Mouse (Mus musculus): ENCODE measurements around the gene Lgmn. TPM values are rescaled to one million over a fixed set of nuclear protein-coding genes. Genes with fewer than 3 reads are reported as not detected.

Lgmn gene
- total and polyA plus RNA-seq, 3 experiments: 2.2 to 8.0 TPM; not detected in 1

DNA sequence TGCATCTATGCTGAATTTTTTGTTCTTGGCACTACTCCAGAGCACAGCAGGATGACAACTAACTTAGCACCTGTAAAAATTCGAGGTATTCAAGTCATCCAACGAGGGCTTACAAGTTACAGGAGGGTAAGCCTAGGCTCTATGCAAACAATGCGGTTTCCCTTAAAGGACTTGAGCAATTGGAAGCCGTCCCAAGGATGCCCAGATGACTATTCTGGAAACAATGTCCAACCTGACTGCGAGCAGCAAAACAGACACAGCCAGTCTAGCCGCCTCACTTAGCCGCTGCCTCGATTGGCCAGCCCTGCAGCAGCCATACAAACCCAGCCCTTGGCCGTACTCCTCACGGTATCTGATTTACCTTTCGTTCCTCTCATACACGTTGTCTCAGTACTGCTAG is 7.4 kb downstream of the Lgmn start:
- Histone ChIP-seq H3K27ac (ENCODE audit: control insufficient read depth, low read depth, low read length) (no peak overlapping the region), H3K4me1 (ENCODE audit: control insufficient read depth in 1 of 2, insufficient read depth in 2 of 2, low read length in 2 of 2) (peaks cover 4 to 21% of the 10 kb centered on the region in 2 experiments; a peak in 3 of 4 replicates), H3K79me2 (ENCODE audit: control insufficient read depth, insufficient read depth, low read length, poor library complexity) (no peaks in the 10 kb centered on the region), H3K9me3 (replicated peaks; ENCODE audit: insufficient read depth, low read length) (no peaks in the 10 kb centered on the region), H3K36me3 (ENCODE audit: control insufficient read depth in 1 of 2, insufficient read depth in 2 of 2, low read length in 2 of 2) (peaks cover 0 to 10% of the 10 kb centered on the region in 2 experiments; a peak in 2 of 4 replicates), H3K27me3 (ENCODE audit: control insufficient read depth in 1 of 2, insufficient read depth in 2 of 2, low read length in 2 of 2) (no peaks in the 10 kb centered on the region), H3K4me3 (ENCODE audit: control insufficient read depth in 1 of 2, insufficient read depth in 1 of 2, low read depth in 2 of 2, low read length in 2 of 2) (no peak overlapping the region), H3K9ac (ENCODE audit: control insufficient read depth, low read depth, low read length, poor library complexity, severe bottlenecking) (no peak overlapping the region)
- DNase-seq (ENCODE audit: low read depth, low spot score): no peak
- TF ChIP-seq CHD2 (IDR thresholded peaks at IDR 0.05; ENCODE audit: low read length) (no peak), MYC (IDR thresholded peaks at IDR 0.05; ENCODE audit: low read depth, low read length) (no peak), ETS1 (IDR thresholded peaks at IDR 0.05; ENCODE audit: low read depth, low read length) (no peak)

DNA sequence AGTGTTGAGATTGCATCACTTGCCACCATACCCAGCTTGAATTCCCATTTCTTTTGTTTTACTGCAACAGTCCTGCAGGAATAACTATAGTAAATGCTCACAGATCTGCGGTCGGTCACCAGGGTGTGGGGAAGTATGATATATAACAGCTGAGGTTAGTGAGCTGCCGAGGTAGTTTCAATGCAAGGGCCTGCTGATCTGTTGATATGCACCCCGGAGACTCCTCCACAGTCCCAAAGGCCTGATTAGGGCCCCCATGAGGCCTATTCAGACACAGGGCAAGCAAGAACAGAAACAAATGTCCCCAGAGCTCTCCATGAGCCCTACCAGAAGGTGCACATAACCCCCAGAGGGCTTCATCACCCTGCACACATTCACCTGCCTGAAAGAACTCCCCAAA is 9.4 kb downstream of the Lgmn start:
- DNase-seq (ENCODE audit: low read depth, low spot score): peak; percentile 58
- H3K9me3 ChIP-seq (replicated peaks; ENCODE audit: insufficient read depth, low read length): no peaks in the 10 kb centered on the region
- peaks cover 0 to 17% of the 10 kb centered on the region in 2 experiments; a peak in 2 of 4 replicates for H3K36me3 ChIP-seq (ENCODE audit: control insufficient read depth in 1 of 2, insufficient read depth in 2 of 2, low read length in 2 of 2)
- H3K4me3 ChIP-seq (ENCODE audit: control insufficient read depth in 1 of 2, insufficient read depth in 1 of 2, low read depth in 2 of 2, low read length in 2 of 2): no peak overlapping the region
- H3K9ac ChIP-seq (ENCODE audit: control insufficient read depth, low read depth, low read length, poor library complexity, severe bottlenecking): no peak overlapping the region
- peak; percentile 45 to 63 for TF ChIP-seq EP300 (IDR thresholded peaks at IDR 0.05; ENCODE audit: low read depth in 1 of 2, low read length in 2 of 2)
- TF ChIP-seq MAFK (IDR thresholded peaks at IDR 0.05; ENCODE audit: borderline replicate concordance, low read depth, low read length): no peak
- no peaks in the 10 kb centered on the region for H3K79me2 ChIP-seq (ENCODE audit: control insufficient read depth, insufficient read depth, low read length, poor library complexity)
- peak overlapping the region; percentile 42 for H3K27ac ChIP-seq (ENCODE audit: control insufficient read depth, low read depth, low read length)
- H3K4me1 ChIP-seq (ENCODE audit: control insufficient read depth in 1 of 2, insufficient read depth in 2 of 2, low read length in 2 of 2): peaks cover 4 to 30% of the 10 kb centered on the region in 2 experiments; a peak in 3 of 4 replicates
- no peaks in the 10 kb centered on the region for H3K27me3 ChIP-seq (ENCODE audit: control insufficient read depth in 1 of 2, insufficient read depth in 2 of 2, low read length in 2 of 2)

- Histone ChIP-seq H3K4me3 (ENCODE audit: control insufficient read depth in 1 of 2, insufficient read depth in 1 of 2, low read depth in 2 of 2, low read length in 2 of 2) (no peak overlapping the region), H3K36me3 (ENCODE audit: control insufficient read depth in 1 of 2, insufficient read depth in 2 of 2, low read length in 2 of 2) (peaks cover 0 to 23% of the 10 kb centered on the region in 2 experiments; a peak in 2 of 4 replicates)
Observed at GRCm38 (mm10) chr12:102429656-102430055, 10.0 kb downstream of the Lgmn start.

DNA sequence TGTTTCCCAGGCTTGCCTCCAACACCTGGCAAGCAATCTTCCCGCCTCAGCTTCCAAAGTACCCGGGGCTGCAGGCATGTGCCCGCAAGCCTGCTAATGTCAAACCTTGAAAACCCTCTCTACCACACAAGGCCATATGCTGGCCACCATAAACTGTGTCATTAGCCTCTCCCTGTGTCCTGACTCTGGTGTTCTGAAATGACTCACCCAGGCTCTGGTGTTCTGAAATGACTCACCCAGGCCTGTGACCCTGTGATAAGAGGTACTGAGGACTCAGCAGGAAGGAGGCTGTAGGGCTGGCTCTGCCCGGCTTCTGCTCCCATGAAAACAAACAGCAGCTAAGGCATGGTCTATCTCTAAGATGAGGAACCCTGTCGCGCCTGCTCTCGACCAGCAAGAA is 13.3 kb downstream of the Lgmn start:
- H3K9me3 ChIP-seq (replicated peaks; ENCODE audit: insufficient read depth, low read length): no peaks in the 10 kb centered on the region
- DNase-seq (ENCODE audit: low read depth, low spot score): peak; percentile 87
- H3K4me1 ChIP-seq (ENCODE audit: control insufficient read depth in 1 of 2, insufficient read depth in 2 of 2, low read length in 2 of 2): peaks cover 4 to 22% of the 10 kb centered on the region in 2 experiments; a peak in 3 of 4 replicates
- no peaks in the 10 kb centered on the region for H3K27me3 ChIP-seq (ENCODE audit: control insufficient read depth in 1 of 2, insufficient read depth in 2 of 2, low read length in 2 of 2)
- H3K9ac ChIP-seq (ENCODE audit: control insufficient read depth, low read depth, low read length, poor library complexity, severe bottlenecking): peak overlapping the region; percentile 27
- peaks cover 0 to 22% of the 10 kb centered on the region in 2 experiments; a peak in 2 of 4 replicates for H3K36me3 ChIP-seq (ENCODE audit: control insufficient read depth in 1 of 2, insufficient read depth in 2 of 2, low read length in 2 of 2)
- H3K79me2 ChIP-seq (ENCODE audit: control insufficient read depth, insufficient read depth, low read length, poor library complexity): no peaks in the 10 kb centered on the region
- no peak overlapping the region for H3K4me3 ChIP-seq (ENCODE audit: control insufficient read depth in 1 of 2, insufficient read depth in 1 of 2, low read depth in 2 of 2, low read length in 2 of 2)
- TF ChIP-seq GATA1 (IDR thresholded peaks at IDR 0.05; ENCODE audit: low read depth, low read length) (peak; percentile 81), MAFK (IDR thresholded peaks at IDR 0.05; ENCODE audit: borderline replicate concordance, low read depth, low read length) (0 out of 2 replicates have a peak, but pooled peaks have one; percentile 38), EP300 (IDR thresholded peaks at IDR 0.05; ENCODE audit: low read depth in 1 of 2, low read length in 2 of 2) (peak; percentile 81 to 88), ETS1 (IDR thresholded peaks at IDR 0.05; ENCODE audit: low read depth, low read length) (peak; percentile 54; the same call in 1 of the 2 replicates), MYC (IDR thresholded peaks at IDR 0.05; ENCODE audit: low read depth, low read length) (peak; percentile 82), SIN3A (IDR thresholded peaks at IDR 0.05; ENCODE audit: low read length) (0 out of 2 replicates have a peak, but pooled peaks have one; percentile 17), MXI1 (IDR thresholded peaks at IDR 0.05; ENCODE audit: low read depth, low read length) (peak; percentile 57; the same call in 1 of the 2 replicates), USF1 (IDR thresholded peaks at IDR 0.05; ENCODE audit: low read depth, low read length) (no peak), CHD2 (IDR thresholded peaks at IDR 0.05; ENCODE audit: low read length) (no peak), MAX (IDR thresholded peaks at IDR 0.05; ENCODE audit: low read length) (peak; percentile 79), TCF12 (IDR thresholded peaks at IDR 0.05; ENCODE audit: low read depth, low read length) (peak; percentile 78), JUND (IDR thresholded peaks at IDR 0.05; ENCODE audit: low read depth, low read length) (peak; percentile 84), POLR2AphosphoS5 (IDR thresholded peaks at IDR 0.05; ENCODE audit: borderline replicate concordance, low read depth, low read length) (no peak), TAL1 (IDR thresholded peaks at IDR 0.05; ENCODE audit: low read length) (peak; percentile 91)
- peak overlapping the region; percentile 75 for H3K27ac ChIP-seq (ENCODE audit: control insufficient read depth, low read depth, low read length)

More at GRCm38 (mm10) chr12:102429656-102430055, 10.0 kb downstream of the Lgmn start:
- TF ChIP-seq USF1 (IDR thresholded peaks at IDR 0.05; ENCODE audit: low read depth, low read length): 0 out of 2 replicates have a peak, but pooled peaks have one; percentile 9
- no peak for TF ChIP-seq RAD21 (IDR thresholded peaks at IDR 0.05; ENCODE audit: low read depth, low read length)
- no peaks in the 10 kb centered on the region for H3K27me3 ChIP-seq (ENCODE audit: control insufficient read depth in 1 of 2, insufficient read depth in 2 of 2, low read length in 2 of 2)
- DNase-seq (ENCODE audit: low read depth, low spot score): peak; percentile 60
- peaks cover 9 to 35% of the 10 kb centered on the region in 2 experiments; a peak in 3 of 4 replicates for H3K4me1 ChIP-seq (ENCODE audit: control insufficient read depth in 1 of 2, insufficient read depth in 2 of 2, low read length in 2 of 2)
- peak overlapping the region; percentile 58 for H3K27ac ChIP-seq (ENCODE audit: control insufficient read depth, low read depth, low read length)
- no peaks in the 10 kb centered on the region for H3K79me2 ChIP-seq (ENCODE audit: control insufficient read depth, insufficient read depth, low read length, poor library complexity)
- no peaks in the 10 kb centered on the region for H3K9me3 ChIP-seq (replicated peaks; ENCODE audit: insufficient read depth, low read length)
- no peak overlapping the region for H3K9ac ChIP-seq (ENCODE audit: control insufficient read depth, low read depth, low read length, poor library complexity, severe bottlenecking)

Data from MEL (cell line).